Mouse (Mus musculus) left cerebral cortex, postnatal 10 days (tissue): ENCODE data around the gene Dnajc19. TPM values are rescaled to one million over a fixed set of nuclear protein-coding genes. Genes with fewer than 3 reads are reported as not detected.
"Not testable (repeated sequence)": the region's sequence is repeated elsewhere in the genome, so short reads cannot be mapped to it uniquely, and the experiment has no call there.

Source experiments
- DNase-seq, 2 experiments: peaks; one replicate each; pipeline ENCODE4 v3.0.0; 2021 to 2022; ENCODE audit warnings: low spot score in 2 of 2, mixed read lengths in 1 of 2; ENCODE audit errors: extremely low spot score in 1 of 2
- intact Hi-C: fragments of 180-260 bp; cut with DNase I; formaldehyde crosslinking; loops from one replicate; pipeline ENCODE4 v1.15.1; 2025
- total RNA-seq, 2 experiments: library from RNA; stranded (reverse); gene quantifications; 2 replicates each; pipeline ENCODE4 v1.2.3; 2021

Dnajc19 gene
- total RNA-seq, result 10 to 100 TPM; 59.6 to 62.4 TPM

- peak; percentile 84 to 94 for DNase-seq
- intact Hi-C loops, result no loop called here
Observed at GRCm38 (mm10) chr3:34080900-34081662, at the start of gene Dnajc19. Gene Dnajc19, minus strand, starts transcription at chr3:34081321.

DNA sequence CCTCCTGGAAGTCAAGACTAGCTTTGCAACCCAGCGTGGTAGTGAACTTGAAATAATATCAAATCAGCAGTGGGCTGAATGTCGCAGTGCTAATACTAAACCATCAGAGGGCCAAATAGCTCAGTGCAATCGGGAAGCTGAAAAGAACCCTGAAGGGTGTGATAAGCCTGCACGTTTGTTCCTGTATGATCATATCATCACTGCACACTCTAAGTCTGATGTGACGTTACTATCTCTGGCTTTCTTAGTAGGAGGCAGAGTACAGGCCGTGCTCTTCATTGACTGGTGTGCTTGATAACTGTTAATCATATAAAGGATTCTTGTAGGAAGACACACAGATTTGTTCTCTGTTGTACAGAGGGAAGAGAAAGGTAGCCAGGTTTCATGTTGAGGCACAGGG lies 48.8 kb upstream of the Dnajc19 start:
- DNase-seq, result no peak
- intact Hi-C loops, result no loop called here

DNA sequence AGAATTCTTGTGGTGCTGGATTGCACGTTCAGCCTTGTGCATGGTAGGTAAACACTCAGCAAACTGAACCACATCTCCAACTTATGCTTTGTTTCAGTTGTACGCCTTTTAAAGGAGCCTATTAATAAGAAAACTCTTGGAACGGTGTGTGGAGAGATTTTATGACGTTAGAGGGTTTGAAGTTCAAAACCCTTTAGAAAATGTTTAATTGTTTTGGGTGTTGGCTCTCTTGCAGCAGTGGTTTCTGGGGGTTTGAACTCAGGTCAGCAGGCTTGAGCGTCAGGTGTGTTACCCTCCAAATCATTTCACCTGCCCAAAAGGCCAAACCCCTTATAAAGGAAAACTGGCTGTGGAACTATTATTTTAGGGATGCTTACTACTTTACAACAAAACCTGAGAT lies 40.2 kb upstream of the Dnajc19 start:
- intact Hi-C loops, result no loop called here
- DNase-seq, result no peak

DNA sequence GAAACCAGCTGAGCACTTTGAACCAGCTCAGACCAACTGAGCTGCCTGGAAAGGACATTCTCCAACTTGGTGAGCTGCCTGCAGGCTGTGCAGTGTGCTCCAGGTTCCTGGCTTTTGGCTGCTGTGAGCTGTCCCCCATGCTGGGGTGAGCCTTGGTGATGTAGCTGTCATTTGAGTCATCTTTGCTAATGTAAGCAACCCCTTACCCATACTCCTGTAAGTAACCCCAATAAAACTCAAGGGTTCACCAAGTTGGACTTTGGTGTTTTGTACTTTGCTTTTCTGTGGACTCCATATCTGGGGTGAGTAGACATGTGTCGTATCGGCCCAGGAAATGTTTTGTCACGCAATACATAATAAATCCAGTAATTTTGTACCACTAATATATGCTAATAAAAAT lies 39.7 kb upstream of the Dnajc19 start:
- no peak for DNase-seq
- intact Hi-C loops, result no loop called here

DNA sequence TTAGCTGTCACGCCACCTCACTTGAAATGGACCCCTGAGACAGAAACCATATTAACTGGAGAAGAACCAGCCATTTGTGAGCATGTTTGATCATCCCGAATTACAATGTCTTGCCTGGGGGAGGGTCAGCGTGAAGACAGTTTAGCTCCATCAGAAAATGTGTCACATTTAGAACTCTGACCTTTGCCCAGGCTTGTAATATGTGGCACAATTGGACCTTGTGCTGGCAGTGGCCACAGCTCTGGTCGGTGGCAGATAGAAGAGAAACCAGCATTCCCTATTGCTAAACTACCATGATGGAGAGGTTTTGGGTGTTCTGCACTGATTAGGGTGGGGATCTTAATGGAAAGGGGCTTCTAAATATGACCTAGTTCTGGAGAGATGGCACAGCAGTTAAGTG lies 38.7 kb upstream of the Dnajc19 start:
- intact Hi-C loops, result no loop called here
- DNase-seq, result no peak

DNA sequence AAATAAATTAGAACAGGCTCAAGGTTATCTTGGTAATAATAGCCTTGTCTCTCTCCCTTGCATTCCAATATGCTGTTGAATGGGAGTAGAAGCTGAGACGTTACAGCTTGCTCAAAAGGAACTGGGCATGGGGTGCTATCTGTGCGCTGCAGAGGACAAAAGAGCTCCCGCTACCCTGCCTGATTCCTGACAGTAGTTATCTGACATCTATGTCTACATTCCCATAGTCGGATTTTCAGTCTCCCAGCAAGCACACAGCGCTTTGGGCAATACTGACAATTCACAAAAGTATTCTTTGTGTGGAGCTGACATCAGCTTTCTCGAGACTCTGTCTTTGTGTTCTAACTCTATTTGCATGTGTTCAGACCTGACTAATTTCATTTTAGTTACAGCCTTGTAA lies 34.7 kb upstream of the Dnajc19 start:
- DNase-seq, result no peak
- intact Hi-C loops, result no loop called here

GRCm38 (mm10) chr3:34111941-34112685 lies 31.0 kb upstream of the Dnajc19 start:
- intact Hi-C loops, result no loop called here
- DNase-seq, result no peak

- DNase-seq, result no peak
Observed at GRCm38 (mm10) chr3:34107631-34108030, 26.5 kb upstream of the Dnajc19 start.

DNA sequence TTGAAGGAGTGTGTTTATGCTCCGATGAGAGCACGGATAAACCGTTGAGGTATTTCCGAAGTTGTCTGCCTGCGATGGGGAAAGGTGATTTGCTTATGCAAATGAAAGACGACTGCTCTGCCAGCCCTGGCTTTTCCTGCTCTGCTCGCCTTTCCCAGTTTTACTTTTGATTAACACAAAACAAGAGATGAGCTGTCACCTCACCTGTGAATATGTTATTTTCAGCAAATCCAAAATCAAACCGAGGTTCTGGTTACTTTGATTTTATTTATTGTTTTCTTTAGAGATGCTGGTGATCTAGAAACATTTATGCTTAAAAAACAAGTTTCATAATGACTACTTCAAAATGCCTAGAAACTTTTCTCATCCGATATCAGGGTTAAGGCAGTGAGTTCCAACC lies 25.3 kb upstream of the Dnajc19 start:
- intact Hi-C loops, result no loop called here
- no peak for DNase-seq

More at GRCm38 (mm10) chr3:34107631-34108030, 26.5 kb upstream of the Dnajc19 start:
- intact Hi-C loops, result no loop called here

GRCm38 (mm10) chr3:34103902-34104672 lies 23.0 kb upstream of the Dnajc19 start:
- intact Hi-C loops, result no loop called here
- DNase-seq, result no peak

DNA sequence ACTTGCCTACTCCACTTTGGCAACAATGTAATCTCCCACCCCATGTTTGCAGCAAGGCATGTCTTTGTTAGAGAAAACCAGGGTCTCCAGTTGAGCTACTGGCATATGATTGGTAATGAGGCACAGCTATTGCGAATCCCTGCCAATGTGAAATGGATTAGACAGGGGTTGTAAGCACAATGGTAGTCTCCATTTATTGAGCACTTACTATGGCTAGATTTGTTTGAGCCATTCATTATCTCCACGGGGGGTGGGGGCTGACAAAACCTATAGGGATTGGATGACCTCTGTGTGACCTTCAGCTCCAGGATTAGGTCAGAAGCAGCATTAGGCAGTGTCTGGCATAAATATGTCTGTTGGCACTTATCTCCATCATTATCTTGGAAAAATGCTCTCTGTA lies 21.8 kb upstream of the Dnajc19 start:
- intact Hi-C loops, result no loop called here
- no peak for DNase-seq

- intact Hi-C loops, result no loop called here
- no peak for DNase-seq
Observed at GRCm38 (mm10) chr3:34083655-34084054, 2.5 kb upstream of the Dnajc19 start.

GRCm38 (mm10) chr3:34081929-34082328 lies 808 bp upstream of the Dnajc19 start:
- no peak for DNase-seq
- intact Hi-C loops, result no loop called here

GRCm38 (mm10) chr3:34076058-34076759 lies 4.9 kb downstream of the Dnajc19 start:
- DNase-seq, result no peak
- intact Hi-C loops, result loop anchor here (5.0 to 10.0 kb wide), 2 partner anchors 121 kb away; no protein-coding TSS in a partner anchor

DNA sequence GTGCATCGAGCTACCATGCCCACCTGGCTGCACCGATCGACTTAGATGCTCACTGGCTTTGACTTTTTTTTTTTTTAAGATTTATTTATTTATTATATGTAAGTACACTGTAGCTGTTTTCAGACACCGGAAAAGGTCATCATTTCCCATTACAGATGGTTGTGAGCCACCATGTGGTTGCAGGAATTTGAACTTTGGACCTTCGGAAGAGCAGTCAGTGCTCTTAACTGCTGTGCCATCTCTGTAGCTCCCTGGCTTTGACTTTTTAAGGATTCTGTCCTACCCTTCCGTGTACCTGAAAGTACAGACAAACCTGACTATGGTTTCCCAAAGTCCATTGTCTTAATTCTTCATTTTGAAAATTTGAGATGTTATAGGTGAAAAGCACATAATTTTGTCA lies 8.4 kb downstream of the Dnajc19 start:
- DNase-seq, result no peak
- intact Hi-C loops, result loop anchor here (10.0 kb wide), 1 partner anchor 118 kb away; no protein-coding TSS in a partner anchor

GRCm38 (mm10) chr3:34068943-34069342 lies 12.2 kb downstream of the Dnajc19 start:
- intact Hi-C loops, result loop anchor here (10.0 kb wide), 1 partner anchor 254 kb away; no protein-coding TSS in a partner anchor
- DNase-seq, result not testable (repeated sequence)

- DNase-seq, result no peak
- intact Hi-C loops, result loop anchor here (10.0 kb wide), 1 partner anchor 248 kb away; no protein-coding TSS in a partner anchor
Observed at GRCm38 (mm10) chr3:34062352-34062751, 18.8 kb downstream of the Dnajc19 start.

DNA sequence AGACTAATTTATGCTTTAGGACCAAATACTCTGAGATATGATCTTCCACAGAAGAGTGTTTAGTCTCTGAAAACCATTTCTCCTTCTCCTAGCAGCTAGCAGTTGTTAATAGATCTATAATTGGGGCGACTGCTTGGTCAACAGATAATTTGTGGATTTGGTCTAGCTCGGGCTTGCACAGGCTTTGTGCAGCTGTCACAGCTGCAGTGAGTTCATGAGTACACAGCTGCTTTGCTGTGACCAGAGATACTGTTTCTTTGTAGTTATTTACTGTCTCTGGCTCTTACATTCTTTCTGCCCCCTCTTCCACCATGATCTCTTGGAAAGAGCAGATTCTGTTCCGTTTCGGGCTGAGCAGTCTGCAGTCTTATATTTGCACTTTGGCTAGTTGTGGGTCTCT lies 39.1 kb downstream of the Dnajc19 start:
- no peak for DNase-seq
- intact Hi-C loops, result no loop called here

DNA sequence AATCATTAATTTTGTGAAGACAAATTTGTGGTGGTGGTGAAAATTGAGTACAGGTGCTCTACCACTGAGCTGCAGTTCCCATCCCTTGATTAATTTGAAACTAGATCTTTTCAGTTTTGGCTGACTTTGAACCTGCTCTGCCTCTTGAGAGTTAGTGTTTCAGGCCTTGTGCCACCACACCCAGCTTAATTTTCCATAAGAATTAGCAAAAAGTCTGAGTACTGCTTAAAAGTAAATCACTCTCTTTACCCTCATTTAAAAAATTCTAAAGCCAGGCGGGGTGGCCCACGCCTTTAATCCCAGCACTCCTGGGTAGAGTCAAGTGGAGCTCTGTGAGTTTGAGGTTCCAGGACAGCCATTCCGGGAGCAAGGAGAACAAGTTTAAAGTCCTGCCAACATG lies 45.4 kb downstream of the Dnajc19 start:
- intact Hi-C loops, result no loop called here
- no peak for DNase-seq
